In genomic region chrX:101289037-101289436, GRCm38 (mm10) we compare ENCODE assay signal across 22 mouse cellular contexts. TPM values are rescaled to one million over a fixed set of nuclear protein-coding genes. Genes with fewer than 3 reads are reported as not detected.
"Had no signal": no experiment of that assay in that cellular context is flagged by ENCODE, and none has a peak within 500 bp of the region (broad histone marks: within the 10 kb centered on the region; RNA-seq: fewer than 3 reads in every experiment).

No protein-coding gene starts in this region.

- H3K27me3 ChIP-seq: lung, embryonic 15.5 days; midbrain, embryonic 13.5 days; midbrain, embryonic 15.5 days; neural tube, embryonic 12.5 days; stomach, embryonic 15.5 days had no signal

- H3K4me2 ChIP-seq: lung, embryonic 15.5 days; midbrain, embryonic 11.5 days; midbrain, embryonic 13.5 days; midbrain, embryonic 15.5 days; neural tube, embryonic 12.5 days; stomach, embryonic 15.5 days had no signal

- DNase-seq: lung, adult 2 months; lung, postnatal 14 days; lung, postnatal 36 days; right cerebral cortex, postnatal 14 days; thymus, adult 2 months; thymus, postnatal 25 days; thymus, postnatal 4 days had no signal

- H3K4me1 ChIP-seq: lung, embryonic 15.5 days; midbrain, embryonic 13.5 days; midbrain, embryonic 15.5 days; neural tube, embryonic 12.5 days; stomach, embryonic 15.5 days had no signal

- H3K27ac ChIP-seq: lung, embryonic 15.5 days; macrophage; midbrain, embryonic 13.5 days; midbrain, embryonic 15.5 days; neural tube, embryonic 12.5 days; stomach, embryonic 15.5 days; stomach, postnatal 0 days had no signal

- H3K4me3 ChIP-seq: lung, embryonic 15.5 days; megakaryocyte, embryonic 14.5 days; midbrain, embryonic 13.5 days; midbrain, embryonic 15.5 days; neural tube, embryonic 12.5 days; stomach, embryonic 15.5 days had no signal

- ATAC-seq: lung, postnatal 0 days; midbrain, embryonic 13.5 days; midbrain, embryonic 15.5 days had no signal

- H3K9ac ChIP-seq: lung, embryonic 15.5 days; midbrain, embryonic 13.5 days; midbrain, embryonic 15.5 days; neural tube, embryonic 12.5 days; stomach, embryonic 15.5 days had no signal

- H3K9me3 ChIP-seq: lung, embryonic 15.5 days; megakaryocyte, embryonic 14.5 days; midbrain, embryonic 13.5 days; midbrain, embryonic 15.5 days; neural tube, embryonic 12.5 days; stomach, embryonic 15.5 days had no signal

RNA-seq across cellular contexts. Expression of gene Nlgn3, which starts 9.9 kb away (rescaled TPM):
- polyA plus RNA-seq: macrophage had no signal

RNA-seq across cellular contexts. Expression of gene Gm20489, which starts 20.2 kb away (rescaled TPM):
- polyA plus RNA-seq: lung, adult 2 months; lung, embryonic 15.5 days; lung, postnatal 0 days; macrophage; midbrain, embryonic 11.5 days; midbrain, embryonic 13.5 days; midbrain, embryonic 15.5 days; midbrain, postnatal 0 days; neural tube, embryonic 12.5 days; neural tube, embryonic 14.5 days; spleen, adult 2 months; stomach, embryonic 15.5 days; stomach, postnatal 0 days; testis, adult 2 months; thymus, adult 2 months; urinary bladder, adult 2 months had no signal

RNA-seq across cellular contexts. Expression of gene Gm614, which starts 25.2 kb away (rescaled TPM):
- polyA plus RNA-seq: lung, embryonic 15.5 days; midbrain, embryonic 11.5 days; midbrain, embryonic 13.5 days; midbrain, embryonic 15.5 days; midbrain, postnatal 0 days; neural tube, embryonic 12.5 days; neural tube, embryonic 14.5 days; stomach, embryonic 15.5 days; stomach, postnatal 0 days had no signal
